Mouse (Mus musculus): ENCODE results near the gene Ccdc30. TPM values are rescaled to one million over a fixed set of nuclear protein-coding genes. Genes with fewer than 3 reads are reported as not detected.
A peak's percentile ranks its signal among the peaks of the same experiment; 100 is the strongest.

The Ccdc30 gene
- total RNA-seq, 2 experiments from 2014 or later: 0.11 TPM; not detected in 1

- no peak for DNase-seq
Observed at GRCm38 (mm10) chr4:119417270-119417669, 1.9 kb upstream of the Ccdc30 start.

GRCm38 (mm10) chr4:119412791-119413190 is 2.5 kb downstream of the Ccdc30 start:
- no peak for DNase-seq

- DNase-seq: no peak
Observed at GRCm38 (mm10) chr4:119411877-119412650, 3.3 kb downstream of the Ccdc30 start.

GRCm38 (mm10) chr4:119403431-119403830 is 11.9 kb downstream of the Ccdc30 start:
- no peak for DNase-seq

- no peak for DNase-seq
Observed at GRCm38 (mm10) chr4:119400896-119401295, 14.4 kb downstream of the Ccdc30 start.

- no peak for DNase-seq
Observed at GRCm38 (mm10) chr4:119398751-119399150, 16.6 kb downstream of the Ccdc30 start.

GRCm38 (mm10) chr4:119390369-119390768 is 25.0 kb downstream of the Ccdc30 start:
- DNase-seq: no peak

GRCm38 (mm10) chr4:119389184-119389583 is 26.1 kb downstream of the Ccdc30 start:
- no peak for DNase-seq

- no peak for DNase-seq
Observed at GRCm38 (mm10) chr4:119381471-119382190, 33.7 kb downstream of the Ccdc30 start.

GRCm38 (mm10) chr4:119369460-119369859 is 45.9 kb downstream of the Ccdc30 start:
- no peak for DNase-seq

GRCm38 (mm10) chr4:119366758-119367526 is 48.4 kb downstream of the Ccdc30 start:
- DNase-seq: no peak

- no peak for DNase-seq
Observed at GRCm38 (mm10) chr4:119362231-119362630, 53.1 kb downstream of the Ccdc30 start.

GRCm38 (mm10) chr4:119359196-119359971 is 55.9 kb downstream of the Ccdc30 start:
- DNase-seq: no peak

- no peak for DNase-seq
Observed at GRCm38 (mm10) chr4:119345508-119345907, 69.8 kb downstream of the Ccdc30 start.

- no peak for DNase-seq
Observed at GRCm38 (mm10) chr4:119338861-119339361, 76.4 kb downstream of the Ccdc30 start.

- no peak for DNase-seq
Observed at GRCm38 (mm10) chr4:119338422-119338821, 76.9 kb downstream of the Ccdc30 start.

GRCm38 (mm10) chr4:119333487-119333886 is 81.8 kb downstream of the Ccdc30 start:
- DNase-seq: no peak

GRCm38 (mm10) chr4:119320896-119321550 is 94.3 kb downstream of the Ccdc30 start:
- DNase-seq: no peak

GRCm38 (mm10) chr4:119320131-119320830 is 95.0 kb downstream of the Ccdc30 start, which contains the start of gene Ppih:
Ppih (minus strand) TSS chr4:119320546.
- DNase-seq: peak; percentile 94

GRCm38 (mm10) chr4:119313756-119314155 is 101.6 kb downstream of the Ccdc30 start:
- DNase-seq: no peak
